Mouse (Mus musculus) cerebellum, postnatal 25 days (tissue): ENCODE results near the gene Cyp11a1.

Source experiments
- DNase-seq, 2 experiments: peaks; one replicate each; pipeline ENCODE4 v3.0.0; 2021; ENCODE audit warnings: mixed read lengths in 2 of 2

The Cyp11a1 gene

GRCm38 (mm10) chr9:58009588-58009987 is 3.4 kb downstream of the Cyp11a1 start:
- no peak for DNase-seq

GRCm38 (mm10) chr9:58011027-58011426 is 4.8 kb downstream of the Cyp11a1 start:
- no peak for DNase-seq

- DNase-seq, result no peak
Observed at GRCm38 (mm10) chr9:58011552-58011951, 5.3 kb downstream of the Cyp11a1 start.

GRCm38 (mm10) chr9:58012486-58012885 is 6.3 kb downstream of the Cyp11a1 start:
- DNase-seq, result no peak

- no peak for DNase-seq
Observed at GRCm38 (mm10) chr9:58012935-58013334, 6.7 kb downstream of the Cyp11a1 start.

GRCm38 (mm10) chr9:58014393-58015160 is 8.4 kb downstream of the Cyp11a1 start:
- no peak for DNase-seq

- DNase-seq, result no peak
Observed at GRCm38 (mm10) chr9:58015856-58016255, 9.6 kb downstream of the Cyp11a1 start.

- no peak for DNase-seq
Observed at GRCm38 (mm10) chr9:58016962-58017361, 10.8 kb downstream of the Cyp11a1 start.

- DNase-seq, result no peak
Observed at GRCm38 (mm10) chr9:58018385-58018784, 12.2 kb downstream of the Cyp11a1 start.

- no peak for DNase-seq
Observed at GRCm38 (mm10) chr9:58025995-58026394, 19.8 kb downstream of the Cyp11a1 start.

- peak; percentile 45 to 58 for DNase-seq
Observed at GRCm38 (mm10) chr9:58027426-58028180, 21.4 kb downstream of the Cyp11a1 start.

- no peak for DNase-seq
Observed at GRCm38 (mm10) chr9:58028841-58029240, 22.6 kb downstream of the Cyp11a1 start.

GRCm38 (mm10) chr9:58029635-58030034 is 23.4 kb downstream of the Cyp11a1 start:
- DNase-seq, result no peak

GRCm38 (mm10) chr9:58031895-58032294 is 25.7 kb downstream of the Cyp11a1 start:
- no peak for DNase-seq

- no peak for DNase-seq
Observed at GRCm38 (mm10) chr9:58035519-58035918, 29.3 kb downstream of the Cyp11a1 start.

- no peak for DNase-seq
Observed at GRCm38 (mm10) chr9:58035951-58036698, 29.9 kb downstream of the Cyp11a1 start.

- no peak for DNase-seq
Observed at GRCm38 (mm10) chr9:58036961-58037360, 30.8 kb downstream of the Cyp11a1 start.

- DNase-seq, result peak; percentile 85 to 89
Observed at GRCm38 (mm10) chr9:58038500-58039168, 32.4 kb downstream of the Cyp11a1 start.

- no peak for DNase-seq
Observed at GRCm38 (mm10) chr9:58040977-58041376, 34.8 kb downstream of the Cyp11a1 start.

GRCm38 (mm10) chr9:58042391-58042790 is 36.2 kb downstream of the Cyp11a1 start:
- no peak for DNase-seq

- no peak for DNase-seq
Observed at GRCm38 (mm10) chr9:58043496-58044017, 37.3 kb downstream of the Cyp11a1 start.

GRCm38 (mm10) chr9:58044828-58045227 is 38.6 kb downstream of the Cyp11a1 start:
- no peak for DNase-seq

GRCm38 (mm10) chr9:58045646-58046045 is 39.4 kb downstream of the Cyp11a1 start:
- no peak for DNase-seq
